Mouse (Mus musculus) embryonic facial prominence, embryonic 12.5 days (tissue): ENCODE data around the gene Rtl5. TPM values are rescaled to one million over a fixed set of nuclear protein-coding genes. Genes with fewer than 3 reads are reported as not detected.

ENCODE experiments used
- ATAC-seq: fragments of 200-750 bp; cut with Nextera tagmentation; 2 replicates; pipeline ENCODE4 v1.8.0; 2017; ENCODE audit not compliant: insufficient number of reproducible peaks, insufficient read depth, low FRiP score, low TSS enrichment
- H3K27ac ChIP-seq: fragments of 300-500 bp; sonication (generic); 2 replicates; pipeline ENCODE4 v1.5.1; 2016; ENCODE audit warnings: mild to moderate bottlenecking
- H3K27me3 ChIP-seq: fragments of 300-500 bp; sonication (generic); 2 replicates; pipeline ENCODE4 v1.6.1; 2016; ENCODE audit warnings: mild to moderate bottlenecking, moderate library complexity
- H3K36me3 ChIP-seq: fragments of 300-500 bp; sonication (generic); 2 replicates; pipeline ENCODE4 v1.6.1; 2016; ENCODE audit warnings: mild to moderate bottlenecking
- H3K4me1 ChIP-seq: fragments of 300-500 bp; sonication (generic); 2 replicates; pipeline ENCODE4 v1.6.1; 2016
- H3K4me2 ChIP-seq: fragments of 300-500 bp; sonication (generic); replicated peaks from 2 replicates; pipeline ENCODE4 v1.6.1; 2016; ENCODE audit warnings: mild to moderate bottlenecking, moderate library complexity
- H3K4me3 ChIP-seq: fragments of 300-500 bp; sonication (generic); 2 replicates; pipeline ENCODE4 v1.5.1; 2016; ENCODE audit warnings: mild to moderate bottlenecking
- H3K9ac ChIP-seq: fragments of 300-500 bp; sonication (generic); 2 replicates; pipeline ENCODE4 v1.6.1; 2016; ENCODE audit warnings: mild to moderate bottlenecking, moderate library complexity
- H3K9me3 ChIP-seq: fragments of 300-500 bp; sonication (generic); 2 replicates; pipeline ENCODE4 v1.6.1; 2016; ENCODE audit warnings: mild to moderate bottlenecking, moderate library complexity
- WGBS: fragments of 180-500 bp; shearing (Covaris S2); methylation state at CpG from one replicate; pipeline ENCODE4 v1.1.7; 2016; 5-methylcytosine and 5-hydroxymethylcytosine counted together
- polyA plus RNA-seq: library from polyadenylated mRNA; unstranded; fragments of >200 nt; fragmentation: Nextera tagmentation; extraction: Ambion mirVana; gene quantifications from 2 replicates; pipeline ENCODE4 v1.2.1, GENCODE M21; 2016

Gene Rtl5
- polyA plus RNA-seq, 1 experiment from 2014 or later, result 2.6 TPM

GRCm38 (mm10) chrX:102081573-102082279 is 10.6 kb upstream of the Rtl5 start:
- Histone ChIP-seq H3K9me3 (no peaks in the 10 kb centered on the region), H3K9ac (no peak overlapping the region), H3K4me3 (no peak overlapping the region), H3K4me2 (no peak overlapping the region), H3K27ac (peak overlapping the region; percentile 63), H3K36me3 (no peaks in the 10 kb centered on the region), H3K27me3 (peaks cover 19% of the 10 kb centered on the region; the same call in 1 of the 2 replicates), H3K4me1 (no peaks in the 10 kb centered on the region)
- peak; percentile 86; the same call in 1 of the 2 replicates for ATAC-seq
- WGBS, result 40% methylated on average over 7 of the region's 7 CpGs

DNA sequence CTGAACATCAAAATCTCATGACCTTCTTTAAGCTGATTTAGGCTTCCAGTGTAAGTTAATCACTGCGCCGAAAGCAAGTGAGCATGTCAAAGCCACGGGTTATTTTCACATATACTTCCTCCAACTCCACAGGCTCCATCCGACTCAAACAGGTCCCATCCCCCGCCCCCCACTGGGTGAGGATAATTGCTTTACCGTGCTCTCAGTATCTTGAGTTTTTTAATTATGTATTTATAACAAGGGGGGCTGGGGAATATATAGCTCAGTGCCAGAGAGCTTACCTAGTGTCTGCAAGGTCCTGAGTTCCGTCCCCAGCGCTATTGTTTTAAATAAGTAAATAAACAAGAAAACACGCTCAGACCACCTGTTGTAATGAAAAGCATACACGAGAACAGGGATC is 10.0 kb upstream of the Rtl5 start:
- H3K9me3 ChIP-seq, result no peaks in the 10 kb centered on the region
- H3K4me2 ChIP-seq, result no peak overlapping the region
- 51% methylated on average over 10 of the region's 10 CpGs for WGBS
- no peak for ATAC-seq
- 0 out of 2 replicates have a peak overlapping the region, but pooled peaks have one; percentile 57 for H3K27ac ChIP-seq
- H3K27me3 ChIP-seq, result 0 out of 2 replicates have a peak, but pooled peaks cover 14% of the 10 kb centered on the region
- H3K36me3 ChIP-seq, result no peaks in the 10 kb centered on the region
- H3K4me3 ChIP-seq, result no peak overlapping the region
- no peaks in the 10 kb centered on the region for H3K4me1 ChIP-seq
- no peak overlapping the region for H3K9ac ChIP-seq

DNA sequence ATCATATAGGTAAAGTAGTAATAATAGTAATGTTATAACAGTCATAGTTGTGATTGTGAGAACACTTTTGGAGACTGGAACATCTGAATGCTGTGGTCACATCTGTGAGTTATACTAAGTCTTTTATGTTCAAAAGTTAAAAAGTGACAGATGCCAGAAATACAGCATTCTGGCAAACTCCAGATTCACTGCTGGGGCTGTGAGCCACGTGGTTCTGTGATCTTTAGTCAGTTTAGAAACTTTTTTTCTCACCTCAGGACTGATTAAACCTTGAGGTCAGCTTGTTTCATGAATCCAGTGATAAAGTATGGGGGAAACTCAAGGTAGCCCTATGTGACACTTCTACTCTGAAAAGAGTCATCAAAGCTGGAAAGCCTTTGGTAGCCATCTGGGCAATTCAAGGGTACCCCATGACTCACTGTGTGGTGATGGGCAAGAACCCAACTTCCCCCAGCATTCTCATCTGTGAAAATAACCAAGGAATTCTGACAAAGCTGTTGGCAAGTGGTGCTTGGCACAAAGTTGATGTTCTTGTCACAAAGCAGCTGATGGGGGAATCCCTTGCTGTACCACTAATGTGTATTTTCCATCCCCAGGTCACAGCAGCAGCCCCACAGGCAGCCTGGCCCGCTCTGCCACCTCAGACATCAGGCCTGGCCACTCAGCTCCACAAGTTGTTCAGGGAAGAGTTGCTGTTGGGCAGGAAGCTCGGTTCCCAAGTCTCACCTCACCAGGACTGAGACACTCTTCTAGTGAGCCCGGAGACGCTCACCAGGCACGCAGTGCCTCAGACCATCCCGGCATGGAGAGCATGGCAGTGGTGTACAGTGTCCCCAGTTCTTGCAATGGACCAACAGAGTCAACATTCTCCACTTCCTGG is 6.0 kb upstream of the Rtl5 start:
- ATAC-seq, result no peak
- no peaks in the 10 kb centered on the region for H3K4me1 ChIP-seq
- H3K4me3 ChIP-seq, result no peak overlapping the region
- no peaks in the 10 kb centered on the region for H3K9me3 ChIP-seq
- no peak overlapping the region for H3K4me2 ChIP-seq
- H3K27ac ChIP-seq, result no peak overlapping the region
- H3K27me3 ChIP-seq, result 0 out of 2 replicates have a peak, but pooled peaks cover 10% of the 10 kb centered on the region
- no peak overlapping the region for H3K9ac ChIP-seq
- no peaks in the 10 kb centered on the region for H3K36me3 ChIP-seq
- WGBS, result 84% methylated on average over 7 of the region's 7 CpGs

DNA sequence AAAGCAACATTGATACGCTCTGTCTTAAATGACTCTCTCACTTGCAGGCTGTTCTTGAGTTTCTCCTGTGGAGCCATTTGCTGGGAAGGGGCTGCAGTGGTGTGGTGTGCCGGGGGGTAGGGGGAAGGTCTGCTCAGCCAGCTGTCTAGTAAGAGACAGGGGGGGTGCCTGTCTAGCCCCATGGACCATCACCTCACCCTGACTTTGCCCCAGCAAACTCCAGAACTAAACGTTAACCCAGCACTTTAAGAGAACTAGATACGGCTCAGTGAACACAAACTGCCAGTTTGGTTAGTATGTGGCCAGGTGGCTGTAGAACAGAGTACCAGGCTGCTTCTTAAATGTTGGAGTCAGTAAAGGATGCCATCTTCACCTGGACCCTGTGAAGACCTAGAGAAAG is 4.1 kb upstream of the Rtl5 start:
- H3K27me3 ChIP-seq, result peaks cover 19% of the 10 kb centered on the region; the same call in 1 of the 2 replicates
- 84% methylated on average over 4 of the region's 4 CpGs for WGBS
- H3K9ac ChIP-seq, result no peak overlapping the region
- ATAC-seq, result no peak
- no peak overlapping the region for H3K4me3 ChIP-seq
- H3K36me3 ChIP-seq, result no peaks in the 10 kb centered on the region
- H3K4me1 ChIP-seq, result no peaks in the 10 kb centered on the region
- H3K9me3 ChIP-seq, result no peaks in the 10 kb centered on the region
- H3K4me2 ChIP-seq, result no peak overlapping the region
- H3K27ac ChIP-seq, result peak overlapping the region; percentile 6; the same call in 1 of the 2 replicates

- peaks cover 12% of the 10 kb centered on the region; the same call in 1 of the 2 replicates for H3K27me3 ChIP-seq
- no peak for ATAC-seq
- H3K27ac ChIP-seq, result 0 out of 2 replicates have a peak overlapping the region, but pooled peaks have one; percentile 6
Measured at GRCm38 (mm10) chrX:102074435-102074834, 3.3 kb upstream of the Rtl5 start.

GRCm38 (mm10) chrX:102073605-102074325 is 2.7 kb upstream of the Rtl5 start:
- ATAC-seq, result no peak
- H3K36me3 ChIP-seq, result no peaks in the 10 kb centered on the region
- H3K27ac ChIP-seq, result no peak overlapping the region
- H3K4me1 ChIP-seq, result no peaks in the 10 kb centered on the region
- 83% methylated on average over 14 of the region's 14 CpGs for WGBS
- H3K9ac ChIP-seq, result no peak overlapping the region
- H3K4me3 ChIP-seq, result no peak overlapping the region
- peaks cover 14% of the 10 kb centered on the region; the same call in 1 of the 2 replicates for H3K27me3 ChIP-seq
- no peak overlapping the region for H3K4me2 ChIP-seq
- H3K9me3 ChIP-seq, result no peaks in the 10 kb centered on the region

More at GRCm38 (mm10) chrX:102074435-102074834, 3.3 kb upstream of the Rtl5 start:
- Histone ChIP-seq H3K36me3 (no peaks in the 10 kb centered on the region), H3K4me3 (no peak overlapping the region), H3K9ac (no peak overlapping the region), H3K4me2 (no peak overlapping the region), H3K9me3 (no peaks in the 10 kb centered on the region), H3K4me1 (no peaks in the 10 kb centered on the region)
- 81% methylated on average over 5 of the region's 5 CpGs for WGBS

- Histone ChIP-seq H3K4me1 (no peaks in the 10 kb centered on the region), H3K4me2 (peak overlapping the region; percentile 63), H3K4me3 (peak overlapping the region; percentile 51), H3K27ac (peak overlapping the region; percentile 79), H3K27me3 (peaks cover 15% of the 10 kb centered on the region; the same call in 1 of the 2 replicates), H3K9me3 (no peaks in the 10 kb centered on the region), H3K9ac (peak overlapping the region; percentile 56; the same call in 1 of the 2 replicates), H3K36me3 (no peaks in the 10 kb centered on the region)
- 0 out of 2 replicates have a peak, but pooled peaks have one; percentile 37 for ATAC-seq
- WGBS, result 17% methylated on average over 2 of the region's 2 CpGs
Measured at GRCm38 (mm10) chrX:102071517-102071916, 413 bp upstream of the Rtl5 start.

DNA sequence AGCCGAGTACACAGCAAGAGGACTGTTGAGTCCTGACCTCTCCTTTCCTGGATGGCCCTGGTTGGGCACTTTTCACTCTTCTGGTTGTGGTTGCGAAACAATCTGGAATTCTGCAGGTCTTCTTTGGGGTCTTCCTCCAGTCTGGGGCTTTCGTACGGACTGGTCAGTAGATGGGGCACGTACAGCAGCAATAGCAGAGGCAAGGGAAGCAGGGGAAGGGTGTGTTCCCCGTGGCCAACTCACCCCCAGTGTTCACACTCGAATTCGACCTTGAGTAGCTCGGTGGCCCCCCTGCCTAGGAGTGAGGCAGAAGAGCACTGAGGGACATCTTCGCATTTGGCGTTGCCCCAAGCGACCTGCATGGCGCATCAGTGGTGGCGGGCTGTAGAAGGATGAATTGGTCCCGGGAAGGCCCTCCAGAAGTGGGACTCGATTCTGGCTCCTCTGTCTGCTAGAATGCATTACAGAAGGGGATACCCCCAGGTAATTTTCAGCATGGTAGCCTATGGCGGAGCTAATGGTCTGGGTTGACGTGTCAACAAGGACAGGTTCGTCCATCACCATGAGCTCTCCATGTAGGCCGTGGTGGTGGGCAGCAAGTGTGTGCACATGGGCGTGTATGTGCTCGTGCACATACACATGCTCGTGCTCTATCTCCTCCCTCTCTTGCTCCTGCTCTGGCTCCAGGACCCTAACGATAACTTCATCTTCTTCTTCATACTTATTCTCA is 2.1 kb downstream of the Rtl5 start:
- Histone ChIP-seq H3K4me3 (no peak overlapping the region), H3K36me3 (no peaks in the 10 kb centered on the region), H3K9me3 (no peaks in the 10 kb centered on the region), H3K9ac (no peak overlapping the region), H3K4me1 (peaks cover 4% of the 10 kb centered on the region; the same call in 1 of the 2 replicates), H3K4me2 (no peak overlapping the region), H3K27ac (no peak overlapping the region), H3K27me3 (peaks cover 18% of the 10 kb centered on the region; the same call in 1 of the 2 replicates)
- ATAC-seq, result no peak
- 93% methylated on average over 24 of the region's 24 CpGs for WGBS

GRCm38 (mm10) chrX:102067118-102067517 is 4.0 kb downstream of the Rtl5 start:
- Histone ChIP-seq H3K4me3 (no peak overlapping the region), H3K4me2 (no peak overlapping the region), H3K36me3 (no peaks in the 10 kb centered on the region), H3K9me3 (no peaks in the 10 kb centered on the region), H3K4me1 (peaks cover 6% of the 10 kb centered on the region; the same call in 1 of the 2 replicates), H3K27me3 (peaks cover 20% of the 10 kb centered on the region), H3K9ac (no peak overlapping the region), H3K27ac (no peak overlapping the region)
- no peak for ATAC-seq
- 72% methylated on average over 6 of the region's 6 CpGs for WGBS

GRCm38 (mm10) chrX:102066134-102066533 is 5.0 kb downstream of the Rtl5 start:
- H3K4me2 ChIP-seq, result no peak overlapping the region
- H3K4me1 ChIP-seq, result peaks cover 6% of the 10 kb centered on the region; the same call in 1 of the 2 replicates
- H3K9me3 ChIP-seq, result no peaks in the 10 kb centered on the region
- H3K4me3 ChIP-seq, result no peak overlapping the region
- 23% methylated on average over 9 of the region's 9 CpGs for WGBS
- H3K9ac ChIP-seq, result no peak overlapping the region
- H3K27me3 ChIP-seq, result peaks cover 18% of the 10 kb centered on the region
- no peaks in the 10 kb centered on the region for H3K36me3 ChIP-seq
- no peak for ATAC-seq
- H3K27ac ChIP-seq, result no peak overlapping the region
